Mouse (Mus musculus) kidney, embryonic 15.5 days (tissue): ENCODE measurements at regions not wholly inside any gene's neighbourhood (a gene's known extent, or its start where the extent isn't known, plus 50 kb on each side); places are given as distances from the start of the nearest gene placed in this dataset.

Experiments used
- ATAC-seq: fragments of 200-750 bp; cut with Nextera tagmentation; replicated peaks from 2 replicates; pipeline ENCODE4 v1.8.0; 2017; ENCODE audit warnings: moderate TSS enrichment; ENCODE audit not compliant: low FRiP score
- H3K27ac ChIP-seq: fragments of 300-500 bp; sonication (generic); 2 replicates; pipeline ENCODE4 v1.5.1; 2015; ENCODE audit warnings: mild to moderate bottlenecking, inconsistent platforms
- H3K27me3 ChIP-seq: fragments of 300-500 bp; sonication (generic); 2 replicates; pipeline ENCODE4 v1.6.1; 2015; ENCODE audit warnings: inconsistent platforms
- H3K36me3 ChIP-seq: fragments of 300-500 bp; sonication (generic); 2 replicates; pipeline ENCODE4 v1.6.1; 2015; ENCODE audit warnings: inconsistent platforms
- H3K4me1 ChIP-seq: fragments of 300-500 bp; sonication (generic); 2 replicates; pipeline ENCODE4 v1.6.1; 2015; ENCODE audit warnings: inconsistent platforms
- H3K4me2 ChIP-seq: fragments of 300-500 bp; sonication (generic); 2 replicates; pipeline ENCODE4 v1.6.1; 2015; ENCODE audit warnings: moderate library complexity, mild to moderate bottlenecking, inconsistent platforms
- H3K4me3 ChIP-seq: fragments of 300-500 bp; sonication (generic); replicated peaks from 2 replicates; pipeline ENCODE4 v1.5.1; 2015; ENCODE audit warnings: mild to moderate bottlenecking, inconsistent platforms
- H3K9ac ChIP-seq: fragments of 300-500 bp; sonication (generic); 2 replicates; pipeline ENCODE4 v1.6.1; 2015; ENCODE audit warnings: mild to moderate bottlenecking, inconsistent platforms
- H3K9me3 ChIP-seq: fragments of 300-500 bp; sonication (generic); replicated peaks from 2 replicates; pipeline ENCODE4 v1.6.1; 2016; ENCODE audit warnings: inconsistent platforms
- WGBS: fragments of 180-500 bp; shearing (Covaris S2); methylation state at CpG from one replicate; pipeline ENCODE4 v1.1.7; 2015; ENCODE audit warnings: mixed read lengths; 5-methylcytosine and 5-hydroxymethylcytosine counted together

GRCm38 (mm10) chr12:42369029-42369577 lies 882.9 kb upstream of the Lrrn3 start:
- no peaks in the 10 kb centered on the region for H3K4me1 ChIP-seq
- no peaks in the 10 kb centered on the region for H3K27me3 ChIP-seq

GRCm38 (mm10) chr12:42338996-42339680 lies 852.9 kb upstream of the Lrrn3 start:
- no peak overlapping the region for H3K4me3 ChIP-seq
- ATAC-seq, result no peak
- no peaks in the 10 kb centered on the region for H3K9me3 ChIP-seq
- 79% methylated on average over 3 of the region's 3 CpGs for WGBS
- no peaks in the 10 kb centered on the region for H3K27me3 ChIP-seq
- H3K36me3 ChIP-seq, result no peaks in the 10 kb centered on the region
- no peak overlapping the region for H3K9ac ChIP-seq
- H3K27ac ChIP-seq, result no peak overlapping the region
- no peaks in the 10 kb centered on the region for H3K4me1 ChIP-seq
- H3K4me2 ChIP-seq, result no peak overlapping the region

More at GRCm38 (mm10) chr12:42369029-42369577, 882.9 kb upstream of the Lrrn3 start:
- 85% methylated on average over 2 of the region's 2 CpGs for WGBS
- no peaks in the 10 kb centered on the region for H3K9me3 ChIP-seq
- H3K4me3 ChIP-seq, result no peak overlapping the region
- H3K9ac ChIP-seq, result no peak overlapping the region
- H3K27ac ChIP-seq, result no peak overlapping the region
- ATAC-seq, result no peak
- H3K4me2 ChIP-seq, result no peak overlapping the region
- H3K36me3 ChIP-seq, result no peaks in the 10 kb centered on the region

- no peak for ATAC-seq
- Histone ChIP-seq H3K9me3 (no peaks in the 10 kb centered on the region; the same call in 1 of the 2 replicates), H3K4me3 (no peak overlapping the region), H3K4me2 (no peak overlapping the region), H3K27me3 (no peaks in the 10 kb centered on the region), H3K9ac (no peak overlapping the region), H3K36me3 (no peaks in the 10 kb centered on the region), H3K4me1 (no peaks in the 10 kb centered on the region), H3K27ac (no peak overlapping the region)
- WGBS, result 79% methylated on average over 6 of the region's 6 CpGs
These were observed 820.2 kb upstream of the Lrrn3 start for GRCm38 (mm10) chr12:42306429-42306828.

- ATAC-seq, result no peak
- no peak overlapping the region for H3K27ac ChIP-seq
- H3K36me3 ChIP-seq, result no peaks in the 10 kb centered on the region
- 84% methylated on average over 9 of the region's 9 CpGs for WGBS
- no peaks in the 10 kb centered on the region for H3K9me3 ChIP-seq
- no peaks in the 10 kb centered on the region for H3K4me1 ChIP-seq
- H3K9ac ChIP-seq, result no peak overlapping the region
- no peaks in the 10 kb centered on the region for H3K27me3 ChIP-seq
- H3K4me2 ChIP-seq, result no peak overlapping the region
- no peak overlapping the region for H3K4me3 ChIP-seq
These were observed 791.2 kb upstream of the Lrrn3 start for GRCm38 (mm10) chr12:42277241-42278032.

GRCm38 (mm10) chr12:42250410-42250809 lies 764.2 kb upstream of the Lrrn3 start:
- H3K4me3 ChIP-seq, result no peak overlapping the region
- no peaks in the 10 kb centered on the region for H3K4me1 ChIP-seq
- H3K27me3 ChIP-seq, result no peaks in the 10 kb centered on the region
- H3K9ac ChIP-seq, result no peak overlapping the region
- H3K27ac ChIP-seq, result no peak overlapping the region
- H3K4me2 ChIP-seq, result no peak overlapping the region
- no peaks in the 10 kb centered on the region for H3K9me3 ChIP-seq
- no peak for ATAC-seq
- H3K36me3 ChIP-seq, result no peaks in the 10 kb centered on the region

- Histone ChIP-seq H3K27ac (no peak overlapping the region), H3K4me1 (no peaks in the 10 kb centered on the region), H3K4me3 (no peak overlapping the region), H3K9ac (no peak overlapping the region), H3K9me3 (no peaks in the 10 kb centered on the region), H3K27me3 (no peaks in the 10 kb centered on the region), H3K4me2 (no peak overlapping the region), H3K36me3 (no peaks in the 10 kb centered on the region)
- no peak for ATAC-seq
These were observed 743.0 kb upstream of the Lrrn3 start for GRCm38 (mm10) chr12:42229235-42229634.

- H3K36me3 ChIP-seq, result no peaks in the 10 kb centered on the region
- no peak overlapping the region for H3K27ac ChIP-seq
- H3K4me3 ChIP-seq, result no peak overlapping the region
- H3K9ac ChIP-seq, result no peak overlapping the region
- H3K27me3 ChIP-seq, result no peaks in the 10 kb centered on the region
- no peaks in the 10 kb centered on the region for H3K4me1 ChIP-seq
- ATAC-seq, result no peak
- 89% methylated on average over 1 of the region's 1 CpGs for WGBS
- H3K4me2 ChIP-seq, result no peak overlapping the region
- H3K9me3 ChIP-seq, result no peaks in the 10 kb centered on the region
These were observed 695.4 kb upstream of the Lrrn3 start for GRCm38 (mm10) chr12:42181646-42182045.

GRCm38 (mm10) chr12:42179947-42180669 lies 693.9 kb upstream of the Lrrn3 start:
- no peak for ATAC-seq
- H3K4me2 ChIP-seq, result no peak overlapping the region

GRCm38 (mm10) chr12:42147971-42148370 lies 661.7 kb upstream of the Lrrn3 start:
- 94% methylated on average over 4 of the region's 4 CpGs for WGBS
- ATAC-seq, result no peak
- no peak overlapping the region for H3K4me2 ChIP-seq

More at GRCm38 (mm10) chr12:42179947-42180669, 693.9 kb upstream of the Lrrn3 start:
- Histone ChIP-seq H3K4me1 (no peaks in the 10 kb centered on the region), H3K9ac (no peak overlapping the region), H3K9me3 (no peaks in the 10 kb centered on the region), H3K36me3 (no peaks in the 10 kb centered on the region), H3K27me3 (no peaks in the 10 kb centered on the region), H3K4me3 (no peak overlapping the region), H3K27ac (no peak overlapping the region)
- WGBS, result 68% methylated on average over 1 of the region's 1 CpGs

GRCm38 (mm10) chr12:42138694-42139442 lies 652.6 kb upstream of the Lrrn3 start:
- Histone ChIP-seq H3K4me3 (no peak overlapping the region), H3K27ac (no peak overlapping the region), H3K9ac (no peak overlapping the region), H3K4me1 (no peaks in the 10 kb centered on the region), H3K9me3 (no peaks in the 10 kb centered on the region), H3K4me2 (no peak overlapping the region), H3K36me3 (no peaks in the 10 kb centered on the region), H3K27me3 (no peaks in the 10 kb centered on the region)
- no peak for ATAC-seq
- WGBS, result 78% methylated on average over 3 of the region's 3 CpGs

More at GRCm38 (mm10) chr12:42147971-42148370, 661.7 kb upstream of the Lrrn3 start:
- H3K4me3 ChIP-seq, result no peak overlapping the region
- no peaks in the 10 kb centered on the region for H3K4me1 ChIP-seq
- no peaks in the 10 kb centered on the region for H3K9me3 ChIP-seq
- H3K27me3 ChIP-seq, result no peaks in the 10 kb centered on the region
- H3K27ac ChIP-seq, result no peak overlapping the region
- no peaks in the 10 kb centered on the region for H3K36me3 ChIP-seq
- H3K9ac ChIP-seq, result no peak overlapping the region

- no peaks in the 10 kb centered on the region for H3K27me3 ChIP-seq
- no peaks in the 10 kb centered on the region for H3K36me3 ChIP-seq
- no peak overlapping the region for H3K4me3 ChIP-seq
- no peak for ATAC-seq
- no peak overlapping the region for H3K9ac ChIP-seq
- WGBS, result 48% methylated on average over 5 of the region's 5 CpGs
- H3K9me3 ChIP-seq, result no peaks in the 10 kb centered on the region
- H3K4me2 ChIP-seq, result no peak overlapping the region
- no peaks in the 10 kb centered on the region for H3K4me1 ChIP-seq
- H3K27ac ChIP-seq, result no peak overlapping the region
These were observed 651.9 kb upstream of the Lrrn3 start for GRCm38 (mm10) chr12:42138177-42138576.
